Mouse (Mus musculus): ENCODE measurements around the gene Rprm.
A peak's percentile ranks its signal among the peaks of the same experiment; 100 is the strongest.

Gene Rprm

DNA sequence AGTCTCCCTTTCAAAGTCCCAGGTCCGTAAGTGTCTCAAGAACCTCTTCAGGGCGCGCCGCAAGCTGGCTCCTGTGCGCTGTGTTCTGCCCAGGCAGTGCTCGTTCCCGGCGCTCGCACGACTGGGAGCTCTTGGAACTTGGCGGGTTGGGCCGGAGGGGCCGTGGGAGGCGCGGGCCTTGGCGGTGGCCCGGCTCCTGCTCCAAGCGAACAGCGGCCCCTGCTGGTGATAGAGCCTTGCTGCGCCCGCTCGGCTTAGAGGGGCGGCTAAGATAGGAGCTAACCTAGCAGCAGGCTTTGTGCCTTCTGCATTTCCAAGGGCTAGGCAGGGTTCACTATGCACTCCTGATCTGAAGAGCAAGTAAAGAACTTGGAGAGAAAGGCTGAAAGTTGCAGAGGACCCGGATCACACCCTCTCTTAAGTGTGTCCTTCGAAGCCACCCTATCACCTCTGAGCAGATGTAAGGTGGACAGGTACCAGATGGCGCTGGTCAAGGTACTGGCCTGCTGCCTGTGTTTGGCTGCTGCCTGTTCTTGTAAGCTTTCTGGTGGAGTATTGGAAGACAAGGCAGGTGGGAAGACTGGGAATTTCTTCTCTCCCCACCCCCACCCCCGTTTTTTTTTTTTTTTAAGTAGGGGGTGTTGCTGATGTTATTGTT, at the start of gene Rprm:
Gene Rprm (minus strand): TSS at position 123 of the 658 bp plus-strand sequence.
- peak; percentile 87 for DNase-seq (ENCODE audit: low read depth, low spot score)

DNA sequence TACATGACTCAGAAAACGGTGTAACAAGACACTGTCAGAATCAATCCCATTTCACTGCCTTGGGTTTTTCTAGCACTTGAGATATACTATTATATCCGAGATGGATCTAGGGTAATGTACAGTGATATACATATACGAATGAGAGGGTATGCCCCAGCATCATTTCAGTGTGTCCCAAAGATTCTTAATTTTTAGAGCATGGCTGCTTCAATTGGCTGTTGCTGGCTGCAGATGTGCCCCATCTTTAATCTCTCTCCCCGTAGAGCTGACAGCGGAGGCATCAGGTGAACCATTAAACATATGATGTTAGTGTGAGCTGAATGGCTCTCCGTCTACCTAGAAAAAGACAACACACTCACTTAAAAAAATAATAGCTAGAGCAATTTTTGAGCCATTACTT, 34.0 kb upstream of the Rprm start:
- DNase-seq (ENCODE audit: low read depth, low spot score), result no peak

DNA sequence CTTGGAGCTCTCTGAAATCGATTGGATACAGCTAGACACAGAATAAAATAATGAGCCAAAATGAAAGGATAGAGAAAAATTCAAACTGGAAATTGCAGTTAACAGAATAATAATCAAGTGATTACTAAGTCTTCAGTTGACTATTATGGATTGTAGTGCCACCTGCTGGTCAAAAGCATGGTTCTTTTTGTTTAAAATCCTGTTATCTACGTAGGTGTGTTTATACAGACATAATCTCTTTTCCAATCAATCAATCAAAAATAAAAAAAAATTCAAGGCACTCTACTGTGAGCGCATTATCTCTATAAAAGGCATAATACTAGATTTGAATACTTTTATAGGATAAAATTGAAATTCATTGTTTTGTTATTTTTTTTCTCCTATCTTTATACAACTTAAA, 33.5 kb upstream of the Rprm start:
- DNase-seq (ENCODE audit: low read depth, low spot score), result peak; percentile 22

DNA sequence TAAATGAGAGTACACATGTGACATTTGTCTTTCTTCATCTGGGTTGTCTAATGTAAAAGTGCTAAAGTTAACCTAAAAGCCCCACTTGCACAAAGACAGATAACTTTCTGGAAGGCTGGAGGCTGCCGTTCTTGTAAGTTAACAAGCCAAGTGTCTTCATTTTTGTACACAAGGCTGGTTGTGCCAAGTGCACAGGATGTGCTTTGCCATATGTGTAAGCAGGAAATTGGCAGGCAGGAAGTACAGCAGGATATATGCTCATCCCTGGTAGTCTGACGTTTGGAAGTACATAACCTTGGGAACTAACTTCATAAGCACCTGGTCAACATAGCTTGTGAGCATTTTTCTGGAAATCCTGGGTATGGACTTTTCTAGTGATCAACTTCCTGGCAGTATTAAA, 25.9 kb upstream of the Rprm start:
- DNase-seq (ENCODE audit: low read depth, low spot score), result no peak

DNA sequence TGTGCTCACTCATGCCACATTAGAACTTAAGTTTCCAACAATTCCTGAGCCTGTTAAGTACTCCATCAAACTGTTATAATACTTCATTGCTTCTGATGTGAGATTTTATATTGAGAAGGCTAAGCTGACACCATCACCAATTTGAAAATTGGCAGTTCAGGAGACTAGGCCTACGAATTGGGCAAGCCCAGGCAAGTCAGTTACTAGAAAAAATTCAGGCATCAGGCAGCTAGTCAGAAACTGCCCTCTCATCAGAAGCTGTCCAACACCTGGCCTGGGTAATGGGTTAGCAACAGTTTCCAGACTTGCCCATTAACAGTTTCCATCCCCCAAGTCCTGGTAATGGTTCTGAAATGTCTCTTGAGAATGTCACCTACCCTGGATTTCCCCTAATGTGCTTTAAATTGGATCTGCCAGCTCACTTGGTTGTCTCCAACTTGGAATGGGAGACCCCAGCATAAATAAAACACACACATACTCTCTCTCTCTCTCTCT, 20.9 kb upstream of the Rprm start:
- DNase-seq (ENCODE audit: low read depth, low spot score), result no peak

DNA sequence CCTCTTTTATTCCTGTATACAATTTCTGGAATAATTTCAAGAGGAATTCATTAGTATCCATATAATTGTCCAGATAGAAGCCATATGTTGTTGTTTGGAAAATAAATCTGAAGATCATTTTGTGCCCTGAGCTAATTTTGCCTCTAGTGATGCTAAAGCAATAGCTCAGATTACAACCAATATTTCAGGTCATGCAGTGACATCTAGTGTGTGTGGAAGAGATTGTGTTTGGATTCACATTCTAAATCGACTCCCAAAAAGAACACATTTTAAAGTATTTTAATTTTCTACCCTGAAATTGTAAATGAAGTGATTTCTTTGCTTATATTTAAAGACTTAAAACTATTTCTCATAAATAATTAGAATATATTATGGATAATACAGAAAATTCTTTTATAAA, 14.6 kb upstream of the Rprm start:
- no peak for DNase-seq (ENCODE audit: low read depth, low spot score)

DNA sequence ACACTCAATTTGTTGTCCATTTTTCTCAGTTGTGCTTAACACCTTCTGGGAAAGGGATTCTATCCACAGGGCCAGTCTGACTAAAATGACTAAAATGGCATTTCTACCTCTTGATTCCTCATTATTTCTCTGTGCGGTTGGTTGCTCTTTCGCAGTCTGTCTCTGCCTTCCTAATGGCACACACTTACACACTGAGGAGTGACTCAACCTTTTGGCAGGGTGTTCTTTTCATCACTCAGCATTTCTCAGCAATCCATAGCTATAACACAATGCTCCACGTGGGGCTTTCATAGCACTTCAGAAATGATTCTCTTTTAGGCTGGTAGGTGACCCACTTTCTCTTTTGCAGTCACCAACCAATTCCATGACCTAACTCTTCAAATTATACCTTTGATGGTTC, 7.3 kb upstream of the Rprm start:
- DNase-seq (ENCODE audit: low read depth, low spot score), result no peak

DNA sequence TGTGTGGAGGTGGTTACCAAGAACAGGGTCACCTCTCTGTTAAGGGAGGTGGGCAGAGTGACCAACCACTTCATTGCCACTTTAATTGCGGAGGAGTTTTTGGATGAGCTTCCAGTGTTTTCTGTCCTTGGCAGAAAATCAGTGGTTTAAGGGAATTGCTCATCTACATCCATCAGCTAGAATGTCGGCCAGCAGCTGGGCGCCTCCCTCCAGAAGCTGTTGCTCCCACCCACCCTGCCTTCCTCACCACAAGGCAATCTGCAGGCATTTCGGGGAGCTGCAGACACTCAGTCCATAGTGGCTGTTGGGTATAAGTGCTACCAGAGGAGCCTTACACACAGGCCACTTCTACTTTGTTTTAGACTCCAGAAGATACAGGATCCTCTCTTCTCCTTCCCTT, 902 bp upstream of the Rprm start:
- no peak for DNase-seq (ENCODE audit: low read depth, low spot score)

DNA sequence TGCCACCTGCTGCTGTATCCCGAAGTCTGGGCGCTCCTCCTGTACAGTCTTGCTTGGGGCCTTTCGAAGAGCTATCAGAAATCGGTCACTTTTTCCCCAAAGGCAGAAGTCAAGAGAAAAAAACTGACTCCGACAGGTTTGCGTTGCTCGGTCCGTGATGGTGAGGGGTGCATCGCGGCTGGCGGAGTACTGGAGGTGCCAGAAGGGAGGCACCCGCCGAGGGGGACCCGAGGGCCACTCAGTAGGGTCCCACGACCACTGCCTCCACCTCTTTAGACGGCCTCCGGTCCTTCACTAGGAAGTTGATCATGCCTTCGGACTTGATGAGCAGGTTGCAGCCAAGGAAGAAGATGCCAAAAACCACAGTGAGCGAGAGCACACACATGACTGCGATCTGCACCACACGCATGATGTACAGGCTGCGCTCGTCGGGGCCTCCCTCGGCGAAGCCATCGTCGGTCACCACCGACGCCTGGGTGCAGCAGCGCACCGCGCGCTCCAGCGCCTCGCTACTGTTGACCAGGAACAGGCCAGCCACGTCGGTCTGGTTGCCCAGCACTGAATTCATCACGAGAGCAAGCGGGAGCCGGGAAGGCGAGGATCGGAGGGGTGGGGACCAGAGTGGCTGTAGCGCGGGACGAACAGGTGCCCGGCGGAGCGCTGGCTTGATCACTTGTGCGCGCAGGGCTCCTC, 469 bp downstream of the Rprm start:
- DNase-seq (ENCODE audit: low read depth, low spot score), result no peak

DNA sequence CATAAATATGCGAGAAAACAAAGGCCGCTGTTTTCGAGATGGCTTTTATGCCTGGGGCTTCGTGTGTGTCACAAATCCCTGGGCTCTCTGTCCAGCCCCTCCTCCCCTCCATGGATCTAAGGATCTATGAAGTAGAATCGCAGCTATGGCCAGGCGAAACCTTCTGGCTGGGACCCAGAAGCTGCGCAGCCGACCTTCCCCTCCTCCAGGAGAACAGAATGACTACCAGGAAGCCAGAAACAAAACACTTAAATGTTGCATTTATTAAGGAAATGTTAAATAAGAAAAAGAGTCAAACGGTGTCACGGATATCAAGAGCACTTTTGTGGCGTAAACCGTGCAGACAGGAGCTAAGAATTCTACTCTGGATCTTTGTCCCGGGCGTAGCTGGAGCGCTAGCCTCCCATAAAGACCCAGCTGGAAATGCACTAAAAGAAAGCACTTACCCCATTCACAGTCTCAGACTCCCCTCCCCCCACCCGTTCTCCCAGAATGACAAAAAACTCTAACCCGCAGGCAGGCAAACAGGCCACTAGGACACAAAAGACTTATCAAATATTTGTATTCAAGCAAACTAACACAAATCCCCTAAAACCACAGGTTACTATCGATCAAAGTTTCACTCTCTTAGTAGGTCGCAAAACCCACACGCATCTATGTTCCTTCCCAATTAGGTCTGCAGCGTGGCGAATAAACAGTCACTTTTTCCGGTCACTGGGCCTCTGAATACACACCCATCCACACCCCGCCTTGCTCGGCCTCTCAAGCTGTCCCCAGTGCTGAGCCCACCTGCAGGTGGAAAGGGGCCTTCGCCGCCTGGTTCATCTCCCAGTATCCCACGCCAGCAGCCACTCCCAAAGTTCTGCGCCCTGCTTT, 1.3 kb downstream of the Rprm start:
- DNase-seq (ENCODE audit: low read depth, low spot score), result peak; percentile 20

DNA sequence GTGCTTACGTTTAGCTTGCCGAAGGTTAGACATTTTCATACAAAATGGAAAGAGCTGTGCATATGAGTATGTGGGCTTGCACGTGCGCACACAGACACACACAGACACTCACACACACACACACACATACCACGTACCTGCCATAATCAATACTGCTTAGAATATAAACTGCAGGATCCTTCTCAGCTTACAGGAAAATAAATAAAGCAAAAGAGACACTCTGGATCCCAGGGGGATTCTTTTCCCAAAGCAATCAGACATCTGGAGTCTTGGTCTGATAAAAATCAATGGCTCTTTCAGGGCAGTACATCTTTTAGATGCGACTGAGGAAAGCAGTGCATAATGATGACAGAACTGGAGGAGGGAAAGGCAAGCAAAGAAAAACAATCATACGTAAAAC, 6.4 kb downstream of the Rprm start:
- no peak for DNase-seq (ENCODE audit: low read depth, low spot score)

DNA sequence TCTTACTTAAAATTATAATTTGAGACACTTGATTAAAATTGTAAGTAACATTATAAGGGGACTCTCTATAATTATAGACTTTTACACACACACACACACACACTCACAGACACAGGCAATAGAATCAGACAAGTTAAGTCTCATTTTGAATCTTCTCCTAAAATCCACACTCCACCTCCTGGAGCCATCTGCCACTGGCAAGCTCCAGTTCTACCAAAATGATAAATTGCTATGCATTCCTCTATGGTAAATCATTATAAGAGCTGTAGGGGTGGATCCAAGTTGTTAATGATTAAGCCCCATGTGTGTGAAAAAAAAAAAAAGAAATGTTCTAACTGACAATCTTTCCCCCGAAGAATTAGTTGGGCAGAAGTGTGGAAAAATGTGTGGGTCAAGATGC, 13.8 kb downstream of the Rprm start:
- DNase-seq (ENCODE audit: low read depth, low spot score), result no peak

DNA sequence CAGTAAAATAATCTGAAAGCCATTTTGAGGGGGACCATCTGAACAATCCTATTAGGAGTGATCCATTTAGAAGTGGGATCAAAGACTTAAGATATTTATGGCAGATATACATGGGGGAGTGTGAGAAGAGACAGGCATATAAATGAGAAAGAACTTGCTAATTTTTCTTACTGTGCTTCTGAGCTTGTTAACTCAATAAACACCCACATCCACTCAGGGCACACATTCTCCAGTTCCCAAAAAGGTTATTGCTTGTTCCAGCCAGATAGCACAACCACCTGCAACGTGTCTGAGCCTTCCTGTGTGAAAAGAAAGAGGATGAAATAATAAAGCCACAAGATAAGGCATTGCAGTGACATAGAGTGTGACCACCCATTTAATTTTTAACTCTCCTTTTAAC, 22.9 kb downstream of the Rprm start:
- no peak for DNase-seq (ENCODE audit: low read depth, low spot score)

DNA sequence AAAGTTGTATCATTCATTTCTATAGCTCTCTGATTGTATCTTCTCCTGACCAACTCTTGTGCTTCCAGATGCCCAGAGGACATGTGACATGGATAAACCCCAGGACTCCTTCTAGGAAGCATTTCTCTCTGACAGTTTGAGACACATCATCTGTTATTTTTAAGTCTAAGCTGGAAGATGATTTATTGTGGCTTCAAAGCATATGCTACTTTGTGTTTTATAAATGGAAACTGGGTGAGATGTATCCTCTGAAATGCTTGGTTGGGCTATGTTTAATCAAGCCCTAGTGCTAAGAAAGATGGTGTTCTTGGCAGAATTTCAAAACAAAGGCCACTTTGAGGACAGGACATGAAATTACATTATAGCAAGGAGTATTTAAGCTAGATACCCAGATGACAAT, 24.3 kb downstream of the Rprm start:
- no peak for DNase-seq (ENCODE audit: low read depth, low spot score)
